Mouse (Mus musculus): ENCODE results near the gene Slc38a4. TPM values are rescaled to one million over a fixed set of nuclear protein-coding genes. Genes with fewer than 3 reads are reported as not detected.

The Slc38a4 gene
- polyA plus RNA-seq, 1 experiment, result 0.30 TPM

DNA sequence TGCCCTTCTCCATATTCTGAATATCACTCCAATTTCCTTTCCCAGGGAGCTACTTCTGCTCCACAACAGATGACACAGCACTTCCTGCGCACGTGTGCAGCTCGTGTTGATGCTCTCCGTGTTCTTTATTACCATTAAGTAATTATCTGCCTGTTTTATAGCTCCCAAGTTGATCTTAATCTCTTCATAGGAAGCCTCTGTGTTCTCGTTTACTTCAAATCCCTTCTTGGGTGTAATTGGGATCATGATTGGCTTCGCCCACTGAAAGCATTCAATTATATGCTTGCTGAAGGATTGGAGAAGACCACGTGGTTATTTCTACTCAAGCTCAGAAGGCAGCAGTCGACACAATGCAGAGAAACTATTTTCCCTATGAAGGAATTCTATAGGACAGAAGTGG, 70.1 kb downstream of the Slc38a4 start:
- no peak overlapping the region for H3K4me3 ChIP-seq (ENCODE audit: low read depth, low read length)
- H3K4me1 ChIP-seq (ENCODE audit: control insufficient read depth, insufficient read depth, insufficient read length, low read length), result no peaks in the 10 kb centered on the region
- no peak overlapping the region for H3K27ac ChIP-seq (ENCODE audit: insufficient read depth, low read depth, low read length)
- H3K27me3 ChIP-seq (ENCODE audit: control insufficient read depth, insufficient read depth, low read length), result no peaks in the 10 kb centered on the region
- H3K36me3 ChIP-seq (ENCODE audit: control insufficient read depth, insufficient read depth, low read length), result no peaks in the 10 kb centered on the region
- 28% methylated on average over 8 of the region's 8 CpGs for WGBS
- TF ChIP-seq POLR2A (IDR thresholded peaks at IDR 0.05; ENCODE audit: low read depth, low read length), result no peak
- TF ChIP-seq CTCF (IDR thresholded peaks at IDR 0.05; ENCODE audit: extremely low read depth, insufficient read length, insufficient replicate concordance, low read depth, low read length), result no peak

DNA sequence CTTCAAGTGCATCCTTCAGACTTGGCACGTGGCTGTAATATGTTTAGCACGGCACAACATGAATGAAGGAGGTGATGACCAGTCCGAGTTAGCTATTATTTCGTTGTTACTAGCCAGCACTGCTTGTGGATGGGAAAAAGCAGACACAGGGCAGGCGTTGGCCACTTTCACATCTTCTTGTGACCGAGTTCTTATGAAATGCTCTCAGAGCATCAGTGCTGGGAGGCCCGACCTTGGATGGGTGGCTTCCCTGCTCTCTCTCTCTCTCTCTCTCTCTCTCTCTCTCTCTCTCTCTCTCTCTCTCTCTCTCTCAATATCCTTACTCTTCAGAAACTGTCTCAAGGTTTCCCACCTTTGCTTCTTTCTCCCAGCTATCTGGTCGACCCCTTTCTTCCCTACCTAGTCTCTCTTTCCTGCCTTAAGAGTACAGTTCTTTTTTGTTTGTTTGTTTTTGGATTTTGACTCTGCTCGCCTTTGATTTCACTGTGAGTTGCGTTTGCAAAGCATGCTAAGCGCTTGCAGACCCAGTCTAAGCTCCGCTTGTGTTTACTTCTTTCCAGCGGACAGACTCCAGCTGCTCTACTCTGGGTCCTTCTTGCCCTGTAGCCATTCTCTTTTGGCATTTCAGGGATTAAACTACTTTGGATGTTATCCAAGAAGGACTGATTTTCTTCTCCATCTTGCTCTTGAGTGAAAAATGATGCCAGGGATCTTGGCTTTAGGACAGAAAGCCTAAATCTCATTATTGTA, 72.0 kb downstream of the Slc38a4 start:
- H3K4me1 ChIP-seq (ENCODE audit: control insufficient read depth, insufficient read depth, insufficient read length, low read length), result no peaks in the 10 kb centered on the region
- no peaks in the 10 kb centered on the region for H3K27me3 ChIP-seq (ENCODE audit: control insufficient read depth, insufficient read depth, low read length)
- no peak overlapping the region for H3K4me3 ChIP-seq (ENCODE audit: low read depth, low read length)
- TF ChIP-seq POLR2A (IDR thresholded peaks at IDR 0.05; ENCODE audit: low read depth, low read length) (no peak), CTCF (IDR thresholded peaks at IDR 0.05; ENCODE audit: extremely low read depth, insufficient read length, insufficient replicate concordance, low read depth, low read length) (no peak)
- H3K36me3 ChIP-seq (ENCODE audit: control insufficient read depth, insufficient read depth, low read length), result no peaks in the 10 kb centered on the region
- WGBS, result 81% methylated on average over 13 of the region's 13 CpGs
- H3K27ac ChIP-seq (ENCODE audit: insufficient read depth, low read depth, low read length), result no peak overlapping the region

DNA sequence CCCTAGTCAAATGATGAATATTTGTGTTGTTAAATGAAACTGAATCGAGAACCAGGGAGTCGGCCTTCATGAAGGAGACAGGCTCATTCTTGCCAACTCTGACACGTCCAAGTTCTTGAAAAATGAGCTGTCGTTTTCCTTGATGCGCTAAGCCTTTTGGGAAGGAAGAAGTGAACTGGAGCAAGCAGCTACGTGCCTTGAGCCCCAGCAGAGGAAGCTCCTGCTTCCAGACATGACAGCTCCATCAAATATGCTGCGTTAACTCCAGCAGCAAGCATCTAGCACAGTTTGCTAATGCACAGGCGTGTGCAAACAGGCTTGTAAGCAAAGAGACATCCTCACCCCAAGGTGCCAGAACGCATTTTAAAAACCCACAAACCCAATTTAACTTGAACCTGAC, 80.6 kb downstream of the Slc38a4 start:
- Histone ChIP-seq H3K4me1 (ENCODE audit: control insufficient read depth, insufficient read depth, insufficient read length, low read length) (no peaks in the 10 kb centered on the region), H3K27ac (ENCODE audit: insufficient read depth, low read depth, low read length) (no peak overlapping the region), H3K4me3 (ENCODE audit: low read depth, low read length) (no peak overlapping the region), H3K27me3 (ENCODE audit: control insufficient read depth, insufficient read depth, low read length) (no peaks in the 10 kb centered on the region), H3K36me3 (ENCODE audit: control insufficient read depth, insufficient read depth, low read length) (no peaks in the 10 kb centered on the region)
- TF ChIP-seq POLR2A (IDR thresholded peaks at IDR 0.05; ENCODE audit: low read depth, low read length) (no peak), CTCF (IDR thresholded peaks at IDR 0.05; ENCODE audit: extremely low read depth, insufficient read length, insufficient replicate concordance, low read depth, low read length) (no peak)
- WGBS, result 72% methylated on average over 9 of the region's 9 CpGs

DNA sequence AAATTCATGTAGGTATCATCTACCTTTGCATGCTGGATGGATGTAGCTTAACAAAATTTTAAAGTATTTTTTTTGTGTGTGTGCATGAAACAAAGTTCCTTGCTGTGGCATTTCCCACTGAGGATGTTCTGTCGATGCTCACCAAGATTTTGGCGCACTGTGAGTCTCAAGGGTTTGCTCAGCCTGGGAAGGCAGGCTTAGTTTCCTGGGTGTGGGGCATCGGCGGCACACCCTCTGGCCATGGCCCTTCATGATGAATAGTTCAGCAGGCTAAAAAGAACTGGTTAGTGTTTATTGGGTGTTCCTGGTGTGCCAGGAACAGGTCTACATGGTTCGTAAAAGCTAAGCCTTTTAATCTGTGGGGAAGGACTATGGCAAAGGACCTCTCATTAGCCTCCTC, 81.6 kb downstream of the Slc38a4 start:
- no peaks in the 10 kb centered on the region for H3K4me1 ChIP-seq (ENCODE audit: control insufficient read depth, insufficient read depth, insufficient read length, low read length)
- H3K36me3 ChIP-seq (ENCODE audit: control insufficient read depth, insufficient read depth, low read length), result no peaks in the 10 kb centered on the region
- WGBS, result 95% methylated on average over 5 of the region's 5 CpGs
- no peak for TF ChIP-seq CTCF (IDR thresholded peaks at IDR 0.05; ENCODE audit: extremely low read depth, insufficient read length, insufficient replicate concordance, low read depth, low read length)
- TF ChIP-seq POLR2A (IDR thresholded peaks at IDR 0.05; ENCODE audit: low read depth, low read length), result no peak
- H3K27ac ChIP-seq (ENCODE audit: insufficient read depth, low read depth, low read length), result no peak overlapping the region
- no peaks in the 10 kb centered on the region for H3K27me3 ChIP-seq (ENCODE audit: control insufficient read depth, insufficient read depth, low read length)
- no peak overlapping the region for H3K4me3 ChIP-seq (ENCODE audit: low read depth, low read length)

DNA sequence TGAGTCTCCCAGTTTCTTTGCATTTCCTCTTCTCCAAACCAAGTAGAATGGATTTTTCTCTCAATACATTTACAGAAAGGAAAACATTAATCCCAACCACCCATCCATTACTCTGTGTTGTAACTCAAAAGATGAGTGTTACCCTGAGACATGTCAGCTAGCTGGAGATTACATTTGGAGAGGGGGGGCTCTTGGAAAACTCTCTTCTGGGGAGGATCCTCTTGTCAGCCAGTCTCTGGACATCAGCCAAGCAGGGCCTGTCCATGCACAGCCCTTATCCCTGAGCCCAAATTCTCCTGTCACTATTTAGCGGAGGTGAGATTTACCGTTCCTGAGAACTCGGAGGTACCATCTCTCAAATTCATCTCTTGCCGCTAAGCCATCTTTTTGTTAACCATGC, 82.4 kb downstream of the Slc38a4 start:
- Histone ChIP-seq H3K4me3 (ENCODE audit: low read depth, low read length) (no peak overlapping the region), H3K27me3 (ENCODE audit: control insufficient read depth, insufficient read depth, low read length) (no peaks in the 10 kb centered on the region), H3K27ac (ENCODE audit: insufficient read depth, low read depth, low read length) (no peak overlapping the region), H3K36me3 (ENCODE audit: control insufficient read depth, insufficient read depth, low read length) (no peaks in the 10 kb centered on the region), H3K4me1 (ENCODE audit: control insufficient read depth, insufficient read depth, insufficient read length, low read length) (no peaks in the 10 kb centered on the region)
- 92% methylated on average over 4 of the region's 4 CpGs for WGBS
- no peak for TF ChIP-seq CTCF (IDR thresholded peaks at IDR 0.05; ENCODE audit: extremely low read depth, insufficient read length, insufficient replicate concordance, low read depth, low read length)
- TF ChIP-seq POLR2A (IDR thresholded peaks at IDR 0.05; ENCODE audit: low read depth, low read length), result no peak

DNA sequence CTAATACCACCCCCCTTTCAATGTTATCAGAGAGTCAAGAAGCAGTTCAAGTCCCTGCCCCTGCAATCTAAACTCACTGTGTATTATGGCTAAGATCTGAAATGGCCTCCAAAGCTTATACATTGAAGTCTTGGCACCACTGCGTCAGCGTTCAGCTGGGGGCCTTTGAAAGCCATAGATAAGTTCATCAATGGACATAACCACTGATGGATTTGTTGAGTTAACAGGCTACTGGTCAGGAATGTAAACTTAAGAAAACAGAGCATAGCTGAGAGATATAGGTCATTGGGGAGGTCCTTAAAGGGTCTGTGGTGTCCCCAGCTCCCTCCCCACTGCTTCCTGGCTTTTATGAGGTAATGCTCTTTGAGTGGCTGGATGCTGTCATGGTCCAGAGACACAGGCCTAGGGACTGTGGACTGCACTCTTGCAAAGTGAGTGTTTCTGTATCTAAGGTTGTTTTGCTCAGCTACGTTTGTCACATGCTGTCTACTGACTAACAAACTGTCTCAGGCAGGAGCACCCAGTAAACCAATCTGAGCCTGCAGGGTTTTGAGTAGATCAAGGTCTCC, 83.0 kb downstream of the Slc38a4 start:
- H3K27ac ChIP-seq (ENCODE audit: insufficient read depth, low read depth, low read length), result no peak overlapping the region
- WGBS, result 84% methylated on average over 3 of the region's 3 CpGs
- no peaks in the 10 kb centered on the region for H3K36me3 ChIP-seq (ENCODE audit: control insufficient read depth, insufficient read depth, low read length)
- no peaks in the 10 kb centered on the region for H3K4me1 ChIP-seq (ENCODE audit: control insufficient read depth, insufficient read depth, insufficient read length, low read length)
- H3K27me3 ChIP-seq (ENCODE audit: control insufficient read depth, insufficient read depth, low read length), result no peaks in the 10 kb centered on the region
- no peak overlapping the region for H3K4me3 ChIP-seq (ENCODE audit: low read depth, low read length)
- no peak for TF ChIP-seq POLR2A (IDR thresholded peaks at IDR 0.05; ENCODE audit: low read depth, low read length)
- TF ChIP-seq CTCF (IDR thresholded peaks at IDR 0.05; ENCODE audit: extremely low read depth, insufficient read length, insufficient replicate concordance, low read depth, low read length), result no peak

DNA sequence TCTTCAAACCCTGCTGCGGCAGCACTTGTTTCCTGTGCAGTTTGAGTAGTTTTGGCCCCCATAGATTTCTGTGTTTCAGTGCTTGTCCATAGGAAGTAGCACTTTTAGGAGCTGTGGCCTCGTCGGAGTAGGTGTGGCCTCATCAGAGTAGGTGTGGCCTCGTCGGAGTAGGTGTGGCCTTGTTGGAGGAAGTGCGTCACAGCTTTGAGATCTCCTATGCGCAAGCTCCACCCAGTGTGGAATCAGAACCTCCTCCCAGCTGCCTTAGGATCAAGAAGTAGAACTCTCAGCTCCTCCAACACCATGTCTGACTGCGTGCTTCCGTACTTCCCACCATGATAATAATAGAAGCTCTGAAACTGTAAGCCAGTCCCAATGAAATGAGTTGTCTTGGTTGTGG, 83.8 kb downstream of the Slc38a4 start:
- Histone ChIP-seq H3K27ac (ENCODE audit: insufficient read depth, low read depth, low read length) (no peak overlapping the region), H3K4me1 (ENCODE audit: control insufficient read depth, insufficient read depth, insufficient read length, low read length) (no peaks in the 10 kb centered on the region), H3K27me3 (ENCODE audit: control insufficient read depth, insufficient read depth, low read length) (no peaks in the 10 kb centered on the region), H3K4me3 (ENCODE audit: low read depth, low read length) (no peak overlapping the region), H3K36me3 (ENCODE audit: control insufficient read depth, insufficient read depth, low read length) (no peaks in the 10 kb centered on the region)
- TF ChIP-seq POLR2A (IDR thresholded peaks at IDR 0.05; ENCODE audit: low read depth, low read length), result no peak
- TF ChIP-seq CTCF (IDR thresholded peaks at IDR 0.05; ENCODE audit: extremely low read depth, insufficient read length, insufficient replicate concordance, low read depth, low read length), result no peak
- WGBS, result 92% methylated on average over 9 of the region's 9 CpGs
